Mouse (Mus musculus): ENCODE data around the gene Trnau1ap. TPM values are rescaled to one million over a fixed set of nuclear protein-coding genes. Genes with fewer than 3 reads are reported as not detected.
A peak's percentile ranks its signal among the peaks of the same experiment; 100 is the strongest.
"Not testable (repeated sequence)": the region's sequence is repeated elsewhere in the genome, so short reads cannot be mapped to it uniquely, and the experiment has no call there.

Gene Trnau1ap
- polyA plus RNA-seq, 1 experiment from 2014 or later = 71.5 TPM

DNA sequence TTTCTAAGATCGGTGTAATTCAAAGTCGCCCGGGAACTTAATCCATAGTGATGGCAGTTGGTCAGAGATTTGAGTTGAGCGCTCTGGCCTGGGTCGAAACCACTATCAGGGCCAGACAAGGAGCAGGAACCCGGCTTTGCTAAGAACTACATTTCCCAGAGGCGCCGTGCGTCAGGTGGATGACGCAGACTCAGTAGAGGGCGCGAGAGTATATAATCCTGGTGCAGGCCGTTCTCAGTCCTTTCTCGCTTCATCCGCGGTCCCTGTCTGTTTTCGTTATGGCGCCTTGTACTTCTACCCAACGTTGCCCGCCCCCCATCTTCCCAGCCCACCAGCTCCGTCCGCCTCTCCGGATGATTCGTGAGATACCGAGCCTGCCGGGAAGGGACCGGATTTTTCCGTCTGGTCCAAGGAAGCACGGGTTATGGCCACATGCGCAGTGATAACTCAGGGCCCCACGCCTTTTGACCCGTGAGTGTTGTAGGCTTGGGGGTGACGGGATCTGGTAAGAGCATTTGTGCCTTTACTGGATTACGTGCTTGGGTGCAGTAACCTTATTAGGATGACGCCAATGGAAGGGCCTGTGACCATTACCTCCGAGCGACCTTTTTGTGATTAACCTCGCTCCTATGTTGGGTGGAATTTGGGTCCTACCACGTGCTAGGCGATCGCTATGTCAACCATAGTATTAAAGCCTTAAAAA is 20.8 kb downstream of the Trnau1ap start:
- ATAC-seq (replicated peaks; ENCODE audit: extremely low read depth, insufficient read depth, low FRiP score) = peak; percentile 92
- Histone ChIP-seq H3K4me3 (ENCODE audit: low read length) (peak overlapping the region; percentile 92), H3K4me1 (ENCODE audit: control insufficient read depth, insufficient read depth, low read length) (peaks cover 11% of the 10 kb centered on the region), H3K9ac (ENCODE audit: low read length) (peak overlapping the region; percentile 98), H3K36me3 (ENCODE audit: control insufficient read depth, insufficient read depth) (peaks cover 29% of the 10 kb centered on the region), H3K9me3 (replicated peaks; ENCODE audit: control insufficient read depth, low read length) (no peaks in the 10 kb centered on the region), H3K27ac (ENCODE audit: low read length) (peak overlapping the region; percentile 94), H3K4me2 (ENCODE audit: low read depth, low read length) (peak overlapping the region; percentile 84), H3K27me3 (ENCODE audit: control insufficient read depth, insufficient read depth, low read length) (no peaks in the 10 kb centered on the region)
- under 1% methylated on average over 41 of the region's 41 CpGs for WGBS

DNA sequence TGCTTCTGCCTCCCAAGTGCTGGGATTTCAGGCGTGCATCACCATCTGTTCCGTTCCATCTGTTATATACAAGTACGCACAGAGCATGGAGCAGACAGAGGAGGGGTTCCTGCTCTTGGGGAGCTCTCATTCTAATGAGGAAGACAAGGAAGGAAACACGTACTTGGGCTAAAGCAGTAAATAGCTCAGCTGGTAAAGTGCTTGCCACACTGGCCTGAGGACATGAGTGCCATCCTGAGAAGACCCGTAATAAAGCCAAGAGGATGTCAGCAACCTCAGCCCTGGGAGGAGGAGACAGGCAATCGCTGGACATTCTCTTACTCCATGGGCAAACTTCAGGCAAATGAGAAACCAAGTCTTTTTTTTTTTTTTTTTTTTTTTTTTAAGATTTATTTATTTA is 23.3 kb downstream of the Trnau1ap start:
- Histone ChIP-seq H3K4me1 (ENCODE audit: control insufficient read depth, insufficient read depth, low read length) (peaks cover 23% of the 10 kb centered on the region), H3K4me3 (ENCODE audit: low read length) (no peak overlapping the region), H3K9me3 (replicated peaks; ENCODE audit: control insufficient read depth, low read length) (no peaks in the 10 kb centered on the region), H3K27ac (ENCODE audit: low read length) (no peak overlapping the region), H3K9ac (ENCODE audit: low read length) (no peak overlapping the region), H3K4me2 (ENCODE audit: low read depth, low read length) (no peak overlapping the region), H3K27me3 (ENCODE audit: control insufficient read depth, insufficient read depth, low read length) (no peaks in the 10 kb centered on the region), H3K36me3 (ENCODE audit: control insufficient read depth, insufficient read depth) (peaks cover 11% of the 10 kb centered on the region)
- 70% methylated on average over 6 of the region's 6 CpGs for WGBS
- ATAC-seq (replicated peaks; ENCODE audit: extremely low read depth, insufficient read depth, low FRiP score) = no peak

DNA sequence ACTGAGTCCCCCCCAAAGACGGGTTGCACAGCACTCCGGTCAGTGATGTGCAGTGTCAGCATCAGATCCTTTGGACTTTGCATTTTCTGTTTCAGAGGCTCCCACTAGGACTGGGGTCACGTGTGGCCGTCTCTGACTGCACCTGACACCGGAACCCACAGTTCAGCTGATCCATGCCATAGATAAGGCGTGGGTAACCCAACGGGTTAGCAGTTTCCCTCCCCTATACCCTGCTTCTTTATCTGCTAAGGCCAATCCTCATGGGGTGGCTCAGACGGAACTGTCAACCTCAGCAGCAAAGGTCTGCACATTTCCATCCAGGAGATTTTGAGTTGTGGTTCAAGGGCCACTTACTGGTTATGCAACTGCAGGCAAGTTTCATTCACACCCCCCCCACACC is 24.1 kb downstream of the Trnau1ap start:
- WGBS = 69% methylated on average over 8 of the region's 8 CpGs
- Histone ChIP-seq H3K4me1 (ENCODE audit: control insufficient read depth, insufficient read depth, low read length) (peaks cover 19% of the 10 kb centered on the region), H3K9ac (ENCODE audit: low read length) (no peak overlapping the region), H3K36me3 (ENCODE audit: control insufficient read depth, insufficient read depth) (peaks cover 4% of the 10 kb centered on the region), H3K9me3 (replicated peaks; ENCODE audit: control insufficient read depth, low read length) (no peaks in the 10 kb centered on the region), H3K4me3 (ENCODE audit: low read length) (no peak overlapping the region), H3K4me2 (ENCODE audit: low read depth, low read length) (no peak overlapping the region), H3K27me3 (ENCODE audit: control insufficient read depth, insufficient read depth, low read length) (no peaks in the 10 kb centered on the region), H3K27ac (ENCODE audit: low read length) (no peak overlapping the region)
- ATAC-seq (replicated peaks; ENCODE audit: extremely low read depth, insufficient read depth, low FRiP score) = no peak

DNA sequence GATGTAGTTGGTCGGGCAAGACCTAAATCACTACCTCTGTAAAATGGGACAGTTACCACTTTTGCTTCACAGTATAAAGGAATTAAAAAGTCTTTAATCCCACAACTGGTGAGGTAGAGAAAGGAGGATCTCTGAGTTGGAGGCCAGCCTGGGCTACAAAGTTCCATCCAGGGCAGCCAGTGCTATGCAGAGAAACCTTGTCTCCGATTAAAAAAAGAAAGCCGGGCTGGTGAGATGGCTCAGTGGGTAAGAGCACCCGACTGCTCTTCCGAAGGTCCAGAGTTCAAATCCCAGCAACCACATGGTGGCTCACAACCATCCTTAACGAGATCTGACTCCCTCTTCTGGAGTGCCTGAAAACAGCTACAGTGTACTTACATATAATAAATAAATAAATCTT is 25.9 kb downstream of the Trnau1ap start:
- not testable (repeated sequence) for H3K27ac ChIP-seq (ENCODE audit: low read length); H3K27me3 ChIP-seq (ENCODE audit: control insufficient read depth, insufficient read depth, low read length); H3K36me3 ChIP-seq (ENCODE audit: control insufficient read depth, insufficient read depth); ATAC-seq (replicated peaks; ENCODE audit: extremely low read depth, insufficient read depth, low FRiP score); H3K9me3 ChIP-seq (replicated peaks; ENCODE audit: control insufficient read depth, low read length)
- 40% methylated on average over 6 of the region's 6 CpGs for WGBS
- H3K9ac ChIP-seq (ENCODE audit: low read length) = peak overlapping the region; percentile 80
- peak overlapping the region; percentile 80 for H3K4me2 ChIP-seq (ENCODE audit: low read depth, low read length)
- peak overlapping the region; percentile 65 for H3K4me3 ChIP-seq (ENCODE audit: low read length)
- H3K4me1 ChIP-seq (ENCODE audit: control insufficient read depth, insufficient read depth, low read length) = peaks cover 12% of the 10 kb centered on the region

DNA sequence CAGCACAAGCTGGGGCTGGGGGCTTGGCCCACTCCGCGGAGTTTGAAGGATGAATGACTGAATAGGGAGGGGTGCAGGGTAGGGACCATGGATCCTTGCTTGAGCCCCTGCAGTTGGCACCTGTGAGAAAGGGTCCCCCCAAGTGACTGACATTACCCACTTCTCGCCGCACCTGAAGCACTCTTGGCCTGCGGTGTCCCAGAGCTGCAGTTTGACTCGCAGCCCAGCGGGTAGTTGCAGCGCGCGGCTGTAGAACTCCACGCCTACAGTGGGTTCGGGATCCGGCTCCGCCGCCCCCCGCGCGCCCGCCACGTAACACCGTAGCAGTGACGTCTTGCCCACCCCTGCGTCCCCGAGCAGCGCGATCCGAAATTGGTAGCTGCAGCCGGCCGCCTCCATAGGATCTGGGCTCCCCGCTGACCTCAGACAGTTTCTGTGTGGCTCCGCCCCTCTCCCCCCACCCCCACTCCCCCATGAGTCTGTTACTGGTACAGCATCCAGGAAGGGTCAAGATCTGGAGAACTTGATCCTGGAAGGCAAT is 26.3 kb downstream of the Trnau1ap start, which contains the start of gene Rab42:
TSS of gene Rab42 (minus strand) at position 447 of the 541 bp plus-strand sequence.
- peak; percentile 59 for ATAC-seq (replicated peaks; ENCODE audit: extremely low read depth, insufficient read depth, low FRiP score)
- Histone ChIP-seq H3K4me3 (ENCODE audit: low read length) (peak within 1 kb of the TSS; percentile 65), H3K36me3 (ENCODE audit: control insufficient read depth, insufficient read depth) (no peaks in the 10 kb centered on the region), H3K27ac (ENCODE audit: low read length) (peak within 1 kb of the TSS; percentile 61), H3K9ac (ENCODE audit: low read length) (peak within 1 kb of the TSS; percentile 80), H3K4me1 (ENCODE audit: control insufficient read depth, insufficient read depth, low read length) (peaks cover 12% of the 10 kb centered on the region), H3K27me3 (ENCODE audit: control insufficient read depth, insufficient read depth, low read length) (no peaks in the 10 kb centered on the region), H3K9me3 (replicated peaks; ENCODE audit: control insufficient read depth, low read length) (no peaks in the 10 kb centered on the region), H3K4me2 (ENCODE audit: low read depth, low read length) (peak within 1 kb of the TSS; percentile 80)
- 2% methylated on average over 31 of the region's 31 CpGs for WGBS

DNA sequence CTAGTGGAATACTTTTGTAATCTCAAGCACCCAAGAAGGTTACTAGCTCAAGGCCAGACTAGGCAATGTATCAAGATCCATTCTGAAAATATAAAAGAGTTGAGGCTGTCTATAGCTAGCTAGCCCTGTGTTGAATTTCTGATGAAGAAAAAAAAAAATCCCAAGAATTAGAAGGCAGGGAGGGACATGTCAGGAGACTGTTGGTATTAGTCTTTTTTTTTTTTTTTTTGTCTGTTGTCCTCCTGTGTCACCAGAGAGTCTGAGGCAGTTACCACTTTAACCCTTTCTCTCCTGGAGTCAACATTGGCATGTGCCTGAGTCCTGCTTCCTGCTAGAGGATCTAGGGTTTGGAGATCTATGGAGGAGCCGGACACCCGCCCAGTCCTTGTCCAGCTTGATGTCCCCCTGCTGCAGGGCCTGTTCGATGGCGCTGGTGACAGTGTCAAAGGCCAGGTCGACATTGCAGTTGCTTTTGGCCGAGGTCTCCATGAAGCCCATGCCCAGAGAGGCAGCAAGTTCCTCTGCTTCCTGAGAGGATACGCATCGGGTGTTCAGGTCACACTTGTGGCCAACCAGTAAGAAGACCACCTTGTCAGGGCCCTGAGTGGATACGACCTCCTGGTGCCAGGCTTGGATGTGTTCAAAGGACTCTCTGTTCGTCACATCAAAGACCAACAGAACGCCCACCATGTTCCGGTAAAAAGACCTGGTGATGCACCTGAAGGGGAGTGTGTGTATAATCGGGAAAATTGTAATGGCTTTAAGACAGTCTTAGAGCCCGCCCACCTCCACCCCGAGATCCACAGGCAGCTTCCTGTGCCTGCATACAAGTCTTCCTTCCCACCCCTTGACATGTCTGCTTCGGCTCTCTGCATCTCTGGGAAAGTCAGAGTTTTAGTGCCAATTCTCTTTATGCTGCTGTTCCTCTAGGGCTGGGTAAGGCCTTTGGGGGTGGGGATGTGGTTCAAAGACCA is 27.1 kb downstream of the Trnau1ap start:
- Histone ChIP-seq H3K4me1 (ENCODE audit: control insufficient read depth, insufficient read depth, low read length) (peaks cover 12% of the 10 kb centered on the region), H3K4me3 (ENCODE audit: low read length) (peak overlapping the region; percentile 65), H3K36me3 (ENCODE audit: control insufficient read depth, insufficient read depth) (no peaks in the 10 kb centered on the region), H3K27me3 (ENCODE audit: control insufficient read depth, insufficient read depth, low read length) (no peaks in the 10 kb centered on the region), H3K9me3 (replicated peaks; ENCODE audit: control insufficient read depth, low read length) (no peaks in the 10 kb centered on the region), H3K27ac (ENCODE audit: low read length) (peak overlapping the region; percentile 61), H3K9ac (ENCODE audit: low read length) (peak overlapping the region; percentile 80), H3K4me2 (ENCODE audit: low read depth, low read length) (peak overlapping the region; percentile 80)
- WGBS = 59% methylated on average over 16 of the region's 16 CpGs
- ATAC-seq (replicated peaks; ENCODE audit: extremely low read depth, insufficient read depth, low FRiP score) = no peak

DNA sequence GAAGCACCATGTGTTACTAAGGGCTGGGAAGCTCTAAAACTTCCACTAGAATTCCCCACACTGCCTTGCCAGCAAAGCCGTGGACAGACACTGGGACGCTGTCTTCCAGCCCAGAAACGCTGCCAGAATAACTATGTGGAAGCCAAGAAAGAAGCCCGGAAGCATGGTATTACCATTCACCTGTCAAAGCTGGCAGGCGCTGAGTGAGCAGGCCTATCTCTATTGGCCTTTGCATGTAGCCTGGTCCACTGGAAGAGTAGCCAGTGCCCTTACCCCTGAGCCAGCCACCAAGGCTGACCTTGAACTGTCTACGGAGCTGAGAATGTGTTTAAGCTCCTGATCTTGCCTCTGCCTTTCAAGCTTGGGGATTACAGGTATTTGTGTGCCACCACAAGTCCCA is 27.9 kb downstream of the Trnau1ap start:
- H3K4me2 ChIP-seq (ENCODE audit: low read depth, low read length) = no peak overlapping the region
- H3K4me1 ChIP-seq (ENCODE audit: control insufficient read depth, insufficient read depth, low read length) = peaks cover 12% of the 10 kb centered on the region
- WGBS = 53% methylated on average over 6 of the region's 6 CpGs
- no peaks in the 10 kb centered on the region for H3K27me3 ChIP-seq (ENCODE audit: control insufficient read depth, insufficient read depth, low read length)
- no peaks in the 10 kb centered on the region for H3K36me3 ChIP-seq (ENCODE audit: control insufficient read depth, insufficient read depth)
- H3K9me3 ChIP-seq (replicated peaks; ENCODE audit: control insufficient read depth, low read length) = no peaks in the 10 kb centered on the region
- no peak for ATAC-seq (replicated peaks; ENCODE audit: extremely low read depth, insufficient read depth, low FRiP score)
- no peak overlapping the region for H3K9ac ChIP-seq (ENCODE audit: low read length)
- H3K4me3 ChIP-seq (ENCODE audit: low read length) = no peak overlapping the region
- H3K27ac ChIP-seq (ENCODE audit: low read length) = peak overlapping the region; percentile 45

DNA sequence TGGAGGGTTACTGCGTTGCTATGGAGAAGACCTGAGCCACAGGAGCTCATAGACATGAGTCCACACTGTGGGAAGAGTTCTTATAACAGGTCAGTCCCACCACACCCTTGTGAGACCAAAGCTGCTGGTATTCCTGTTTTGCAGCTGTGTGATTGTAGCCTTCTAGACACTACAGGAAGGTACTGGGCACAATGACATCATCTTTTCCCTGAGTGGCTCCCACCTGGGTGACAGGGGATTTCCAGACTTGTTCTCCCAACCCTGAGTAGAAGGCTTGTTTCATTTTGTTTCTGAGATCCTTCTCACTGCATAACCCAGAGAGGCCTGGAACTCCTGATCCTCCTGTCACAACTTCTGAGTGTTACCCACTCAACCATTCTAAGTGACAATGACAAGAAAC is 29.5 kb downstream of the Trnau1ap start:
- ATAC-seq (replicated peaks; ENCODE audit: extremely low read depth, insufficient read depth, low FRiP score) = no peak
- no peaks in the 10 kb centered on the region for H3K27me3 ChIP-seq (ENCODE audit: control insufficient read depth, insufficient read depth, low read length)
- H3K9me3 ChIP-seq (replicated peaks; ENCODE audit: control insufficient read depth, low read length) = no peaks in the 10 kb centered on the region
- no peak overlapping the region for H3K4me3 ChIP-seq (ENCODE audit: low read length)
- no peaks in the 10 kb centered on the region for H3K36me3 ChIP-seq (ENCODE audit: control insufficient read depth, insufficient read depth)
- peaks cover 12% of the 10 kb centered on the region for H3K4me1 ChIP-seq (ENCODE audit: control insufficient read depth, insufficient read depth, low read length)
- H3K27ac ChIP-seq (ENCODE audit: low read length) = no peak overlapping the region
- no peak overlapping the region for H3K9ac ChIP-seq (ENCODE audit: low read length)
- H3K4me2 ChIP-seq (ENCODE audit: low read depth, low read length) = no peak overlapping the region
- 81% methylated on average over 1 of the region's 1 CpGs for WGBS

Measured in heart, embryonic 16.5 days (tissue).